Mouse (Mus musculus): Measurements from ENCODE around the gene Hsd17b1. TPM values are rescaled to one million over a fixed set of nuclear protein-coding genes. Genes with fewer than 3 reads are reported as not detected.

Hsd17b1 gene
- total and polyA plus RNA-seq, 3 experiments: not detected

- DNase-seq (ENCODE audit: low read depth, low spot score): peak; percentile 87
- Histone ChIP-seq H3K4me3 (ENCODE audit: control insufficient read depth in 1 of 2, insufficient read depth in 1 of 2, low read depth in 2 of 2, low read length in 2 of 2) (peak overlapping the region; percentile 50 to 56), H3K4me1 (ENCODE audit: control insufficient read depth in 1 of 2, insufficient read depth in 2 of 2, low read length in 2 of 2) (peaks cover 16 to 32% of the 10 kb centered on the region in 2 experiments), H3K27me3 (ENCODE audit: control insufficient read depth in 1 of 2, insufficient read depth in 2 of 2, low read length in 2 of 2) (no peaks in the 10 kb centered on the region), H3K36me3 (ENCODE audit: control insufficient read depth in 1 of 2, insufficient read depth in 2 of 2, low read length in 2 of 2) (peaks cover 0 to 23% of the 10 kb centered on the region in 2 experiments; a peak in 2 of 4 replicates), H3K9ac (ENCODE audit: control insufficient read depth, low read depth, low read length, poor library complexity, severe bottlenecking) (peak overlapping the region; percentile 34), H3K27ac (ENCODE audit: control insufficient read depth, low read depth, low read length) (no peak overlapping the region), H3K79me2 (ENCODE audit: control insufficient read depth, insufficient read depth, low read length, poor library complexity) (no peaks in the 10 kb centered on the region; the same call in 1 of the 2 replicates), H3K9me3 (replicated peaks; ENCODE audit: insufficient read depth, low read length) (no peaks in the 10 kb centered on the region)
- no peak for TF ChIP-seq MYB (IDR thresholded peaks at IDR 0.05; ENCODE audit: low read depth, low read length)
- no peak for TF ChIP-seq E2F4 (IDR thresholded peaks at IDR 0.05; ENCODE audit: borderline replicate concordance, low read depth, low read length)
- no peak for TF ChIP-seq GABPA (IDR thresholded peaks at IDR 0.05; ENCODE audit: low read depth, low read length)
- 0 out of 4 replicates have a peak, but pooled peaks of 1 of the 2 experiments have one; percentile 5 for TF ChIP-seq EP300 (IDR thresholded peaks at IDR 0.05; ENCODE audit: low read depth in 1 of 2, low read length in 2 of 2)
- no peak for TF ChIP-seq POLR2AphosphoS5 (IDR thresholded peaks at IDR 0.05; ENCODE audit: borderline replicate concordance, low read depth, low read length)
- peak; percentile 51; the same call in 1 of the 2 replicates for TF ChIP-seq ZNF384 (IDR thresholded peaks at IDR 0.05; ENCODE audit: low read depth, low read length)
- TF ChIP-seq TBP (IDR thresholded peaks at IDR 0.05; ENCODE audit: low read depth, low read length): no peak
- peak; percentile 62 for TF ChIP-seq USF1 (IDR thresholded peaks at IDR 0.05; ENCODE audit: low read depth, low read length)
- TF ChIP-seq MEF2A (IDR thresholded peaks at IDR 0.05; ENCODE audit: extremely low read depth, insufficient replicate concordance, low read depth, low read length, poor library complexity, severe bottlenecking): no peak
- TF ChIP-seq POLR2A (IDR thresholded peaks at IDR 0.05; ENCODE audit: control insufficient read depth in 1 of 2, insufficient read depth in 1 of 2, low read depth in 1 of 2, low read length in 2 of 2, poor library complexity in 1 of 2): peak; percentile 24 to 37; a peak in 1 of 4 replicates
- peak; percentile 84 for TF ChIP-seq MAX (IDR thresholded peaks at IDR 0.05; ENCODE audit: low read length)
- no peak for TF ChIP-seq KAT2A (conservative IDR thresholded peaks at IDR 0.05; ENCODE audit: low read depth, low read length)
- TF ChIP-seq MXI1 (IDR thresholded peaks at IDR 0.05; ENCODE audit: low read depth, low read length): peak; percentile 67
- peak; percentile 94 for TF ChIP-seq ZC3H11A (IDR thresholded peaks at IDR 0.05; ENCODE audit: low read depth, low read length)
- 0 out of 2 replicates have a peak, but pooled peaks have one; percentile 38 for TF ChIP-seq MAZ (IDR thresholded peaks at IDR 0.05; ENCODE audit: low read depth, low read length)
- no peak for TF ChIP-seq TAL1 (IDR thresholded peaks at IDR 0.05; ENCODE audit: low read length)
- TF ChIP-seq SIN3A (IDR thresholded peaks at IDR 0.05; ENCODE audit: low read length): peak; percentile 78; the same call in 1 of the 2 replicates
- TF ChIP-seq POLR2AphosphoS2 (IDR thresholded peaks at IDR 0.05; ENCODE audit: low read length): no peak
- TF ChIP-seq USF2 (IDR thresholded peaks at IDR 0.05; ENCODE audit: borderline replicate concordance in 1 of 2, insufficient read depth in 1 of 2, low read depth in 1 of 2, low read length in 2 of 2): no peak
- TF ChIP-seq RAD21 (IDR thresholded peaks at IDR 0.05; ENCODE audit: low read depth, low read length): peak; percentile 99
- 0 out of 2 replicates have a peak, but pooled peaks have one; percentile 29 for TF ChIP-seq ETS1 (IDR thresholded peaks at IDR 0.05; ENCODE audit: low read depth, low read length)
- TF ChIP-seq BHLHE40 (IDR thresholded peaks at IDR 0.05; ENCODE audit: borderline replicate concordance, low read depth, low read length): 0 out of 2 replicates have a peak, but pooled peaks have one; percentile 54
- TF ChIP-seq CTCF (IDR thresholded peaks at IDR 0.05 in 2 of 3, conservative IDR thresholded peaks at IDR 0.05 in 1 of 3; ENCODE audit: control insufficient read depth in 1 of 3, insufficient read depth in 1 of 3, low read depth in 2 of 3, low read length in 3 of 3, poor library complexity in 1 of 3, severe bottlenecking in 1 of 3): peak in 2 of 3 experiments; percentile 92 to 99; a peak in 5 of 6 replicates
- TF ChIP-seq ZMIZ1 (IDR thresholded peaks at IDR 0.05; ENCODE audit: low read depth, low read length): no peak
- peak; percentile 98 for TF ChIP-seq SMC3 (IDR thresholded peaks at IDR 0.05; ENCODE audit: low read depth, low read length)
- peak; percentile 45; the same call in 1 of the 2 replicates for TF ChIP-seq TCF12 (IDR thresholded peaks at IDR 0.05; ENCODE audit: low read depth, low read length)
- TF ChIP-seq CHD1 (IDR thresholded peaks at IDR 0.05; ENCODE audit: low read depth, low read length): no peak
- TF ChIP-seq CHD2 (IDR thresholded peaks at IDR 0.05; ENCODE audit: low read length): no peak
- TF ChIP-seq RCOR1 (IDR thresholded peaks at IDR 0.05; ENCODE audit: low read depth, low read length): no peak
- 0 out of 2 replicates have a peak, but pooled peaks have one; percentile 40 for TF ChIP-seq JUND (IDR thresholded peaks at IDR 0.05; ENCODE audit: low read depth, low read length)
- no peak for TF ChIP-seq GATA1 (IDR thresholded peaks at IDR 0.05; ENCODE audit: low read depth, low read length)
- peak; percentile 40; the same call in 1 of the 2 replicates for TF ChIP-seq ELF1 (IDR thresholded peaks at IDR 0.05; ENCODE audit: low read depth, low read length)
- TF ChIP-seq UBTF (IDR thresholded peaks at IDR 0.05; ENCODE audit: borderline replicate concordance, insufficient read depth, low read depth, low read length): no peak
- peak; percentile 27; the same call in 1 of the 2 replicates for TF ChIP-seq NELFE (IDR thresholded peaks at IDR 0.05; ENCODE audit: low read depth, low read length)
- no peak for TF ChIP-seq MAFK (IDR thresholded peaks at IDR 0.05; ENCODE audit: borderline replicate concordance, low read depth, low read length)
Observed at GRCm38 (mm10) chr11:101066549-101067412, 11.4 kb upstream of the Hsd17b1 start.

Data from MEL (cell line).